Mouse (Mus musculus): ENCODE measurements at regions not wholly inside any gene's neighbourhood (a gene's known extent, or its start where the extent isn't known, plus 50 kb on each side); places are given as distances from the start of the nearest gene placed in this dataset.

DNA sequence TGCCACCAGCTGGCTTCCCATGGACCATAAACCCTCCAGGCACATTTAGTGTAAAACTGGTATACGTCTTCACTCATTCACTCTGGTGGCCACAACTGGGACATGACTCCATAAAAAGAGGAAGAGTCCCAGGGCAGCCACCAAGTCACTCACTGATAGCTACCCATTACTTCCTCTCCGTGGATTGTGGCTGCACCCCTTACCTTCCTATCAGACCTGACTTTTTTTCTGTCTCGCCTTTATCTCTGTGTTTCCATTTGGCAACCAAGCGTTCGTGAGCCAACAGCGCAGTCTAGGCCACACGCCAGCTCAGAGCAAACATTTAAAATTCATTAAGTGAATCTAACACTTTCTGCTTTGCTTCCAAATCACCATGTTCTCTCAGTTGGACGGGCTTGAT is 53.9 kb upstream of the Slc44a1 start:
- DNase-seq = peak; percentile 23

DNA sequence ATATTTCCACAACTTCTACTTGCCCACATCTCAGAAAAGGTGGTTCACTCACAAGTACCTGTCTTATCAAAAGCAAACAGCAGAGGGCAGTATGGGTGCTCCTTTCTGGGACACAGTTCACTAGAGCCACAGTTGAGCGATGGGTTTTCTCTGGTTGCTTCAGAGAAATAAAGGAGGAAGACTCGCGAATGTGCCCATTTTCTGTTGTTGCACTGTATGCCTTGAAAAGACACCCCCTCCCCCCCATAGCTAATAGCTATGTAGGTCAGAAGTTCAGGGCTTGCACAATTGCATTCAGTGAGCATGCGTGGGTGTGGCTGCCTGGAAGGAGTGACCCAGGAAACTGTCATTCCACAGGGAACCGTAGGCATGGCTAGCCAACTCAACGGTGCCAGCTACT is 55.5 kb upstream of the Slc44a1 start:
- DNase-seq = peak; percentile 57

DNA sequence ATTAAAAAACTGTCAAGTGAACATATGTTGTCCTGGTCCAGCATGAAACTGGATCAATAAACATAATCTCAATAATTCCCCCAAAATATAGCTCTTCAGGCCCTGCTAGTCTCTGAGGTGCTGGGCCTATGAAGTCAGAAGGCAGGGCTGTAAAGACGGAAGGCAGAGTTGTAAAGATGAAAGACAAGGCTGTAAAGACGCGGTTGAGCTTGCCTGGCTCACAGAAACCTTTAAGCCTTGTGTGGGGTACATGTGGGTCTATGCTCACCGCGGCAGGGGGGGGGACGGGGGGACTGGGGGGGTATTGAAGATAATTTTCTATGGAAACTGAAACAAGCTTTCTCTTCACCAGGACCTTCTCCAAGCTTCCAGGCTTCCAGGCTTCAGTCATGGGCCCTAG is 56.1 kb upstream of the Slc44a1 start:
- no peak for DNase-seq

DNA sequence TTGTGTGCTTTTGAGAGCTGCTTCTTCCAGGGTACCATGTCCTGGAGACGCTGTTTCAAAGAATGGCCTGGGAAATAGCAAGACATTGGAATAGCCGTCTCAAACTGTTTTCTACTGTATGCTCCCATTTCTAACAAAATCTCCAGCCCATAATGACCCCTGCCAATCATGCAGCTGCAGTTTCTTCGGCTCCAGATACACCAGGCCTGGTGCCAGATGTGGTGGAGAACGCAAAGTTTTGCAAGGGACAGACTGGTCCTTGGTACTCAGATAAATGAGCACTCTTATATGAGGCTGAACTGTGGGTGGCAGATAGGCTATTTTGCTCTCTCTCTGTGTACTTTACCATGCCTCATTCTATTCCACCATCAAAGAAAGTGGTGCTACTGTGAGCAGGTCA is 58.2 kb upstream of the Slc44a1 start:
- DNase-seq = no peak

DNA sequence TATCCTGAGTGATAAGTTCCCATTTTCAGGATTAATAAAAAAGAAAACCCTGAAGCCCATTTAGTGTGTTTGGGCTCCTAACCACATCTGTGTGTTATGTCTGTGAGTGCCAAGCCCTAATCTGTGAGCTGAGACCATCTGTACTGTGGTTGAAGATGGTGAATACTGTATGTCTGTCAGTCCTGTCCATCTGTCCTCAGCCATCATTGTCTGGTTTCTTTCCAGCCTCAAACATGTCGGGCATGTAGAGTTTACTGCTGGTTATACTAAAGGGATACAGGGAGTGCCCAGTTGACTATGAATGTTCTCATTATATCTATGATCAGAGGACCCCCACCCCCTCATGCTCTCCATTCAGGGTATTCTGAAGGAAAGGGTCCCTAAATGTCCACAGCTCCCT is 60.4 kb upstream of the Slc44a1 start:
- no peak for DNase-seq

DNA sequence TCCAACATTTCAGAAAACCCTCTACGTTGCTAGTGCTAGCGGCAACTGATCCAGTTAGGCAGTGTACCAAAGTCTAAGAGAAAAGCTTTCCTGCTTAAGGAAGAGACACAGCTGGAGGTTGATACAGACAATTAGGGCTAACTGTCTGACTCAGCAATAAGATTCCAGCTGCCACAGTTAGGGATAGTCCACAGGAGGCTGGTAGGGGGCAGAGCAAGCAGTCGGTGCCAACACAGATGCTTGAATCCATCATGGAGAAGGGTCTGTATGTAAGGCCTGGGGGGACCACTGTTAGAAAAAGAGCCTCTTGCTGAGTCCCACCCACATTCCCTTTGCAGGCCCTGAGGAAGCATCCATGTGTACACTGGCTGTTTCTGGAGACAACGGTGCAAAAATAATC is 63.2 kb upstream of the Slc44a1 start:
- no peak for DNase-seq

DNA sequence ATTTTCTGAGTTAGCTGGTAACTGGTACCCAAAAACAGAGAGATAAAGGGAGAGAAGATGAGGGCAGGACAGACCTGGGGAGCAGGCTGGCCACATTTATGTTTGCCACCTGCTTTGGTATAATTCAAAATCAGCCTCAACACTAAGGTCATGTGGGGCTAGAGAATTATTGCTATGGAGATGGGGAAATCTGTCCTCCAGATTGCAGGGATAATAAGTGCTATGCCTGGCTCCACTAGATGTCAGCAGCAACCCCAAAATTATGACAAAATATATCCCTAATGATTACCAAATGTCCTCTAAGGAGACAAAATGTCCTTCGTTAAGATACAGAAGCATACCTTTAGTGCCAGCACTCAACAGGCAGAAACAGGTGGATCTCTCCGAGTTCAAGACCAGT is 83.8 kb upstream of the Slc44a1 start:
- DNase-seq = no peak

DNA sequence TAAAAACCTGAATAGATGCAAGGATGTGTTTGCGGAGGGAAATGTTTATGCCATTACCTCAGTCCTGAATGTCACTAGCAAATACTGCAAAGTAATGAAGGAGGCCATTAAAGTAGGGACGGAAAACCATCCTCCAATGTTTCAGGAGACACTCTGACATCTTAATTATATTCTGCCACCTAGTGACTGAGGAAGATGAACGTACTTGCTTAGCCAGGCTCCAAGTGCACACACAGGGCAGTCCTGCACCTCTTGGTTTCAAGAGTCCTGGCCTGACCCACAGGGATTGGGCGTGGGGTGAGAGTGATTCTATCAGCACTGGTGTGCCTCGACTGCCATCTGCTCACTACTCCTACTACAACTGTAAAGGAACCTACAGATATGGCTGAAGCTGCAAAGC is 85.3 kb upstream of the Slc44a1 start:
- DNase-seq = no peak

DNA sequence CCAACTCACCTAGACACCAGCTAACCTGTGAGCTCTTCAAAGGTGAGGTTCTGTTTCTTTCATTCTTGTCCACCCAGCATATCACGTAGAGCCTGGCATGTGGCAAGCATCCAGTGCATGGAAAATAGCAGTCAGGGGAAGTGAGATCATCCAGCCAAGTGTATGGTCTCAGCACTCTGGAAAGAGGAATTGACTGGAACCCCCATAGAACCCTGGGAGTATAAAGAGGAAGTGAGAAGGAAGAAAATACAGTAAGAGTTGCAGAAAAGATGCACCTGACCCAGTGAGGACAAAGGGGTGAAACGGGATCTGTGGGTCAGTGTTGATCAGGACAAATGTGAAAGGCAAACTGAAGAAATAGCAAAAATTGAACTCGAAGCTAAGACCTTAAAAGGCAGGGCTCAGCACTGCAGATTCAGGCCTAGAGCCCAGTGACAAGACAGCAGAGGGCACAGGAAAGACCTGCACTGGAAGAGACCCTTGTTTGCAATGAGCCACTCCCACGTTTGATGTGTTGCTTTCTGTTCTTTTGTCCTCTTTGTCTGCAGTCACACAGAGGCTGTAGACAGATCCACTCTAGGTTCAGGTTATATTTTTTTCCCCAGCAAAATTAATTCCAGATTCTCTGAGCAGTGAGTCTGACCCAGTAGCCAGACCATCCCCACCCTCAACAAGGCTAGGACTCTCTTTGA is 86.7 kb upstream of the Slc44a1 start:
- no peak for DNase-seq

DNA sequence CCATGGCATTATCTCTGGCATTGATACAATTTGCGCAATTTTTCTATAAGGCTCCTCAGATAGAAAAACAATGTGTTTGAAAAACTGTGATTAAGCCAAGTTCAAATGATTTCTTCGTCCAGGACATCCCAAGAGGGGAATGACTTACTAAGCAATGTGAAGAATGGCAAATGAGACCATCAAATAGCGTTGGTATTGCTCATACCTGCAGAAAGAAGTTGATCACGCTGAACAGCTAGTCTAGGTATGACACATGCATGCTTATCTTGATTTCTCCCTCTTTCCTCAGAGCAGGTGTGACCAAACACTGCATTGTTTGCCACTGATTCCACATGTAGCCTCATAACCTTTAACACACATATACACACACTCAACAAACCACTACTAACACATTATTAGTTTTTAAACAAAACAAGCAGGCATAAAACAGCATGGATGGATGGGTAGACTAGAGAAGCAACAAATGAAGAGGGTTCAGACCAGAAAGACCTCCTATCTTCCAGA is 89.1 kb upstream of the Slc44a1 start:
- no peak for DNase-seq

DNA sequence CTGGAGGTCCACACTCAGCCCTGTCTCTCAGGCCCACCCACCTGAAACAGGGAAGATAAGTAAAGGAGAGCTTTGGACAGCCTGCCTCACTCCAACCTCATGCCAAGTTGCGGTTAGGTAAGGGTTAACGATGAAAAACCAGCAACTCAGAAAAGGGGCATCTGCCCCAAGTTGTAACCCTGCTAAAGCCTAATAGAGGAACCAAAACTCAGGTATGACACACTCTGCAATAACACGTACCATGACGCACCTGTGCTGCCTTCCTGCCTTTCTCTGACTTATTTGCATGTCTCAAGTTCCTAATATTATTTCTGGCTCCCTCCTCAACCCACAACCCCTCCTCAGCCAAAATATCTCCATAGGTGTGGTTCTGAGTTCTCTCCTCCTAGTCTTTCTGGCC is 94.9 kb upstream of the Slc44a1 start:
- no peak for DNase-seq

DNA sequence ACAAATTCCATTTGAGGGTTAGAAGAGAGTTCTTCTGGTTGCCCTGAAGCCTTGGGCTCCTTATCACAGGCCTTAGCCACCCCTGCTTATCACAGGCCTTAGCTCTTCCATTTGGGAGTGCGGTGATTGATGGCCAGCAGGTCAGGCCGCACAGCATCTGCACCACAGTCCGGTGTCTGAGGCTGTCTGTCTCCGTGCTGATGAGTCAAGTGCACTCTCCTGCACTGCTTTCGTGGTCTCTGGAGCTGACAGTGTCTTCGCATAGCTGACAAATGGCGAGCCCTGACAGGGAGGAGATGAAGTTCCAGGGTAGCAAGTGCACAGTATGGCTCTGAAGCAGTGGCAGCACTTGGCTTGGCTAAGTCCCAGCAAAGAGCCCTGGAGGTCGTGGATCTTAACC is 95.7 kb upstream of the Slc44a1 start:
- no peak for DNase-seq

DNA sequence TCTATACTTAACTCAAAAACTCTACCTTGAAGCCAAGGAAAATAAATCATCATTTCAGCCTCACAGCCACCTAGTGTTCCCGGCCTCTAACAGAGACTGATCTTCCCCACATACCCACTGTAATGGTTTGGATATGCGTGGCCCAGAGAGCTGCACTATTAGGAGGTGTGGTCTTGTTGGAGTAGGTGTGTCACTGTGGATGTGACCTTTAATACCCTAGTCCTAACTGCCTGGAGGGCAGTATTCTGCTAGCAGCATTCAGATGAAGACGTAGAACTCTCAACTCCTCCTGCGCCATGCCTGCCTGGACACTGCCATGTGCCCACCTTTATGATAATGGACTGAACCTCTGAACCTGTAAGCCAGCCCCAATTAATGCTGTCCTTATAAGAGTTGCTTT is 99.0 kb upstream of the Slc44a1 start:
- no peak for DNase-seq

DNA sequence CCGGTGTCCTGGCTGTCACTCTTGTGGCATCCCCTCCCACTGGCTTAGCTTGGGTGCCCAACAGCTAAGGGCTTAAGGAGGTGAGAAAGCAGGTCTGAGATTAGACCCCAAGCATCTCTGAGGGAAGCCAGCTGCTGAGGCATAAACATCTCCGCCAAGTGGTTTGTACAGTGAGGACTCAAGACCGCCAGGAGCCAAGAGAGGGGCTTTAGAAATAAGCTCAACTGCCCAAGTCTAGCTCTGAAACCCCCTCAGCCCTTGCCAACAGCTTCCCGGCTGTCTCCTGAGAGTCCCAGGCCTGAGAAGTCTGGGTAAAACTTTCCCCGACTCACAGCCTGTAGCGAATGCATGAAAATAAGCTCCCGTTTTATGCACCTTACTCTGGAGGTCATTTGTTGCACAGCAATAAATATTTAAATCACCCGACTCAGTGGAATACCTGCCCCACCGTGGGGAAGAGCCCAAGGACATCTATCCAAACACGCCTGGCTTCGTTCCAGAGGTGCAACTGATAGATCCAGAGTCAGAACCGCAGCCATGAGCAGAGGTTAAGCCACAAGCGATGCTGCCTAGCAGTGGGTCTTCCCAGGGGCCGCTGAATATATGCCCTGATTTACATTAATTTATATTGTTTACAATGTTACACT is 100.1 kb upstream of the Slc44a1 start:
- no peak for DNase-seq

DNA sequence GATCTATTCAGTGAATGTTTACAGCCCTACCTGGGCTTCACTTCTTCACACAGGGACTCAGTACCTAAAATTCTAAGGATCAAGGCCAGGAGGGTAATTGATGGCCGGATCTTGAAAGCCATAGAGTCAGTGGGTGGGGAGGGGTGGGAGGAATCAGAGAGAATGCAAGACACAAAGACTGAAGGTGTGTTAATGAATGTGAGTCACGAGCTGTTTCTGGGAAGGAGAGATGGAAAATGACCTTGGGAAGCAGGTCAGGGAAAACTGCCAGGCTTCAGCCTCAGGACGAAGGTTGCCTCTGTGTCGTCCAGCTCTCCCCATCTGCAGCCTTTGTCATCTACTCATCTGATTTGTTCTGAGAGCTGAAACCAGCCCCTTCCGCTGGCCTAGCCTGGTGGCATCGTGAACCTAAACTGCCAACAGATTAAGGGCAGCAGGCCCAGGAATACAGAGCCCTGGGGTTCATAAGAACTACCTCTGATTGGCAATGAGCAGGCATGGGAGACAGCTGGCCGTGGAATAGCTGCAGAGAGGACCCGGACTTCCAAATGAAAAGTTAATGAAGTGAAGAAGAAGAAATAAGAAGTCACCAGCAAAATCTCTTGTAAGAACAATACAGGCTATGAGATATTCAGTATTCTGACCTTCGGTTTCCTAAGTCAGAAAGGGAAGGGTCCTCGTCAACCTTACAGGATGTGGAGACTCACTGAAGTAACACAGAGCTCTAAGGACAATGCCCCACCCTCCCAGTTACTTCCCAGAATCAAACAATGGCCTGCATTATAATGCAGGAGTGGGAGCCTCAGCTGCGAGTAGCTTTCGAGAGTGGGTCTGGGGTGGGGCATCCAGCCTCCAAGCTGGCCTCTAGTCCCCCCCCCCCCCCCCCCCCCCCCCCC is 100.8 kb upstream of the Slc44a1 start:
- no peak for DNase-seq

DNA sequence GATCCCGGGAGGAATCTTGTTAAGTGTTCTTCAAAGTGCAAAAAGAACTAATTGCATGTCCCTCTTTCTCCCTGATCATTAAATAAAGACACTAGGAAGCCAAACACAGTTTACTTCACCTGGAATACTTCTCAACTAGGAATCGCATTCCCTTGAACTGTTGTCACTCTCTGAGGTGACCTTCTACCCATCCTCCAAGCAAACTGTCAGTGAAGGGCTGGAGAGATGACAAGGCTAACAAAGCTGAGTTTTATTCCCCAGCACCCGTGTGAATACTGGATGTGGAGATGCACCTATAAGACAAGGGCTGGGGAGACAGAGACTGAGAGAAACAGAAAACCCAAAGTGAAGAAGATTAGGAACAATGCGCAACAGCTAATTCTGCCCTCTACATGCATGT is 101.7 kb upstream of the Slc44a1 start:
- DNase-seq = no peak

DNA sequence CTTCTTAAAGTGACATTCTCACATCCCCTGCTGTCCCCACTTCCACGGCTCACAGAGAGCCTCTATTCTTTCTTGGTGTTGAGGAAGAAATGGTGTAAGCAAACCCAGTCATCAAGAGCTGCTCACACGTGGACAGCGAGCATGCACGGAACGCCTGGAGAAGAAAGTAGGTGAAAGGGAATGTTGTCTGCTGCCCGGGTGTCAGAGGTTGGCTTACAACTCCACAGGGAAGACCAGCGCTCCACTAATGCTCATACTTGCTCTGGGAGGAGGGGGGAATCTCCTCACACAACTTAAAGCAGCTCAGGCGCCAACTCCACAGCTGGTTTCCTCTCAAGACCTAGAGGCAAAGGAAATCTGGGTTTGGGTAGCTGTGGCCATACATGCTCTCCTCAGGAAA is 102.4 kb upstream of the Slc44a1 start:
- no peak for DNase-seq

DNA sequence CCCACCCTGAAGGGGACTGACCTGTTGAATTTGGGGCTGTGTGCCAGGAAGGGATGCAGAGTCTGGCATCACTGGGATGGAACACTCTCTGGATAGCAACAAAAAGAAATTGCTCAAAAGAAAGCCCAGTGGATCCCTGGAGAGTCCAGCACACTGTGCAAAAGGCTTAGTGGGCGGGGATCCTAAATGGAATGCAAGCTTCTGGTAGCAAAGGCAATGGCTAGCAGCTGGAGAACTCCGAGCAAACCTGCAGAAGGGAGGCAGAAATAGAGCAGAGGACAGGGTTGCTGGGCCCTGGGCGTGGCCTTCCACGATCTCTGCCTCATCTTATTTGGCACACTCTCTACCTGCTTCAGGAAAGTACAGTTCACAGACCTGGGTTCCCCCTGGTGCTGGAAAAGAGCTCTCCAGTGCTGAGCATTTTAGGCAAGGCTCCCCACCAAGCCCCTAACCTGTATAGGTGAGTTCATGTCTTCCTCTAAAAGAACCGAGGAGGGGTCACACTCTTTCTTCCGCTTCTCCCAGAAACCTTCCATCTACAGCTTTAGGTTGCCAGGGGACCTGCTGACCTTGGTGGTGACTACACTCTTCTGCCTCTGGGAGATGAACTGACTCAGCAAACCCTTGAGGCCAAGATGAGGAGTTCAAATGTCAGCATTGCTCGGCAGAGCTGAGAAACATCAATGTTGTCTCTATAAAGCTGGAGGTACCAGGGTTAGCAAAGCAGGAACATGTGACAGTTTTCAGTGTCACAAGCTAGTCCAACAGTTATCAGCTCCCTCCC is 112.6 kb upstream of the Slc44a1 start:
- DNase-seq = no peak

DNA sequence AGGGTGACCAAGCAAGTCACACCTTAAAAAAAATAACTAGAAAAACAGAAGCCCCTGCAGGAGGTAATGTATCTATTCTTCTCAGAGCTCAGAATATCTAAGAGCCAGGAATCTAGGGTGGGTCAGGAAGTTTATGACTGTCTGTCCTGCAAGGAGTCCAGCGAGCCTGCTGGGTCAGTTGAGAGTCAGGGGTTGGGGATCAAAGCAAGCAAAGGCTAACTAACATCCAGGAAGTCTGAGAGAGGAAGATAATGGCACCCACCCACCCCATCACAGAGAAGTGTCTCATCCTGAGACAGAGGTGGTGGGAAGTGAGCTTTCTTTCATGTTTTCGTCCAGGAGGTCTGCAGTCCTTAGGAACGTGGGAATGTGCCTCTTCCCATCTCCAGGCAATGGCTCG is 116.4 kb upstream of the Slc44a1 start:
- no peak for DNase-seq

DNA sequence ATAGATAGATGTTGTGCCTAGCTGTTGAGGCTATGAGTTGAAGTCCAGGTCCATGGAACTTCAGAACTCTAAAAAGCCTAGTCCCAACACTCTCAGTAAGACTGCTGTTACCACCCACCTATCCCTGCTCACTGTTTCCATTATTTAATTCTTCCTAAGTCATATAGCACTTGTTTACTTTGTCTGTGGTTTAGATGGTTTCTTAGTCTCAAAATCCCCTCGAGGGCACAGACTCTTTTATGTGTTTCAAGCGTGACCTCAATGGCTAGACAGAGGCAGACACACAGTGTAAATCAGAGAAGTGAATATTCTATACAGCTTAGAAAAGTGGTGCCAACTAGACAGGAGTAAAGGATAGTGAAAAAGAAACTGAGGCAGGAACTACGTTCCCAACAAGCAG is 117.0 kb upstream of the Slc44a1 start:
- DNase-seq = no peak

DNA sequence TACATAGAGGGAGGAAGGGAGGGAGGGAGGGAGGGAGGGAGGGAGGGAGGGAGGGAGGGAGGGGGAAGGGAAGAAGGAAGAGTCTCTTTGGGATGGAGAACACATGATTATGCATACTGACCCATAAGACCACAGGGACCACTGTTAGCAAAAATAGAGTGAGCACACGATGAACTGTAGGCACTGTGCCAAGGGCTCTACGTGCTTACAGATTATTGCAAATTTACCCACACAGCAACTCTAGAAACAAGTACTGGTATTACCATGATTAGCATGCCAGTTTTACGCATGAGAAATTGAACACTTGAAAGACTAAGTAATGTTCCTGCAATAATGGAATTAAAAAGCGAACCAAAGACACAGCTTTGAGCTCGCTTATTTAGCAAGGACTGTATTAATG is 117.7 kb upstream of the Slc44a1 start:
- no peak for DNase-seq

DNA sequence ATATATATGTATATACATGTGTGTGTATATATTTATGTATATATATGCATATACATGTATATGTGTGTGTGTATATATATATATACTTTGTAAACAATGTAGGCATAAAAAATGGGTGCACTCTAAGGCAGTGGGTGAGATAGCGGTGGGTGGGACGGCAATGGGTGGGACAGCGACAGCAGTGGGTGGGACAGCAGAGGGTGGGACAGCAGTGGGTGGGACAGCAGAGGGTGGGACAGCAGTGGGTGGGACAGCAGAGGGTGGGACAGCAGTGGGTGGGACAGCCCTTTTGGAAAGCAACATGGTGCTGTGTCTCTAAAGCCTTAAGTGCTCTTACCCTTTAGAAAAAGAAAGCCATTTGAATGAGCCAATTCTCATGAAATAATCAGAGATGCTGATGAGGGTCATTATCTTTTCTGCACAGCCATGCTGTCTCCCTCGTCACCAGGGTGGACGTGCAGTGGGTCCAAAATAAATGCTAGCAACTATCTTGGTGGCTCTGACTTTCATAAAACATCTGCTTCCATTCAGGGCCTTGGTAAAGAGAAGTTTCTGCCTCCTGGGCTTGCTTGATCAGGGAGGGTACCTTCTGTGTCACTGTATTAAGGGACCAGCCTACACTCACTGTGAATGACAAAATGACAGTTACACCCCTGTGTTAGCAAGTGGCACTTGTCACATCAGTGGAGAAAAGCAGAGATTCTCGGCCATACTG is 119.3 kb upstream of the Slc44a1 start:
- peak; percentile 68 for DNase-seq

Data from liver (tissue).